Mouse (Mus musculus) limb, embryonic 14.5 days (tissue): ENCODE data around the gene Slc4a8. TPM values are rescaled to one million over a fixed set of nuclear protein-coding genes. Genes with fewer than 3 reads are reported as not detected.
"Not testable (repeated sequence)": the region's sequence is repeated elsewhere in the genome, so short reads cannot be mapped to it uniquely, and the experiment has no call there.

Experiments
- ATAC-seq: fragments of 200-750 bp; cut with Nextera tagmentation; 2 replicates; pipeline ENCODE4 v1.8.0; 2017; ENCODE audit warnings: low read depth, moderate number of reproducible peaks, moderate TSS enrichment; ENCODE audit not compliant: low FRiP score
- DNase-seq: peaks from one replicate; pipeline ENCODE4 v3.0.0-alpha.2; 2015; ENCODE audit warnings: low spot score
- H3K27ac ChIP-seq: fragments of 300-500 bp; sonication (generic); replicated peaks from 2 replicates; pipeline ENCODE4 v1.5.1; 2014; ENCODE audit warnings: low read depth, mild to moderate bottlenecking, low read length, moderate library complexity, mixed read lengths
- H3K27me3 ChIP-seq: fragments of 300-500 bp; sonication (generic); 2 replicates; pipeline ENCODE4 v1.6.1; 2014; ENCODE audit warnings: low read length, mixed read lengths; ENCODE audit not compliant: control insufficient read depth, insufficient read depth
- H3K36me3 ChIP-seq: fragments of 300-500 bp; sonication (generic); 2 replicates; pipeline ENCODE4 v1.6.1; 2014; ENCODE audit warnings: mild to moderate bottlenecking, low read length, moderate library complexity, mixed read lengths; ENCODE audit not compliant: control insufficient read depth, insufficient read depth
- H3K4me1 ChIP-seq: fragments of 300-500 bp; sonication (generic); 2 replicates; pipeline ENCODE4 v1.6.1; 2014; ENCODE audit warnings: antibody characterized with exemption, low read length, mixed read lengths; ENCODE audit not compliant: control insufficient read depth, insufficient read depth
- H3K4me2 ChIP-seq: fragments of 300-500 bp; sonication (generic); replicated peaks from 2 replicates; pipeline ENCODE4 v1.6.1; 2014; ENCODE audit warnings: low read depth, mild to moderate bottlenecking, low read length, moderate library complexity; ENCODE audit not compliant: severe bottlenecking
- H3K4me3 ChIP-seq: fragments of 300-500 bp; sonication (generic); replicated peaks from 2 replicates; pipeline ENCODE4 v1.5.1; 2014; ENCODE audit warnings: low read length
- H3K9ac ChIP-seq: fragments of 300-500 bp; sonication (generic); 2 replicates; pipeline ENCODE4 v1.6.1; 2014; ENCODE audit warnings: mild to moderate bottlenecking, low read depth, low read length, moderate library complexity; ENCODE audit not compliant: severe bottlenecking
- H3K9me3 ChIP-seq: fragments of 300-500 bp; sonication (generic); 2 replicates; pipeline ENCODE4 v1.6.1; 2016; ENCODE audit warnings: low read length; ENCODE audit not compliant: control insufficient read depth
- POLR2A ChIP-seq: fragments of 200-500 bp; IDR thresholded peaks from 2 replicates; pipeline ENCODE4 v1.8.0; 2012; ENCODE audit warnings: inconsistent platforms, mild to moderate bottlenecking, moderate library complexity, borderline replicate concordance; ENCODE audit not compliant: insufficient read depth, insufficient read length; ENCODE audit errors: extremely low read depth
- WGBS: fragments of 180-500 bp; shearing (Covaris S2); extraction: QIAGEN DNeasy Blood & Tissue Kit; methylation state at CpG from one replicate; pipeline ENCODE4 v1.1.7; 2014; 5-methylcytosine and 5-hydroxymethylcytosine counted together
- polyA plus RNA-seq, 2 experiments: library from polyadenylated mRNA; depleted of rRNA in 1 of 2; stranded (reverse) in 1 of 2; unstranded in 1 of 2; fragments of >200 nt; fragmentation: Nextera tagmentation in 1 of 2; extraction: Ambion mirVana in 1 of 2; gene quantifications; 2 replicates each; pipeline versions ENCODE4 v1.2.1 to v1.2.3; 2012 to 2014

The Slc4a8 gene
- polyA plus RNA-seq, 2 experiments: 2.9 to 3.8 TPM

GRCm38 (mm10) chr15:100762649-100763048 is 1.1 kb downstream of the Slc4a8 start:
- no peak for ATAC-seq
- no peak overlapping the region for H3K27ac ChIP-seq

GRCm38 (mm10) chr15:100764163-100764951 is 2.8 kb downstream of the Slc4a8 start:
- H3K4me2 ChIP-seq: no peak overlapping the region
- no peak overlapping the region for H3K4me3 ChIP-seq
- 81% methylated on average over 16 of the region's 16 CpGs for WGBS
- DNase-seq (no peak), ATAC-seq (no peak)
- no peak overlapping the region for H3K27ac ChIP-seq
- TF ChIP-seq POLR2A: no peak
- H3K36me3 ChIP-seq: no peaks in the 10 kb centered on the region
- H3K4me1 ChIP-seq: peaks cover 10% of the 10 kb centered on the region; the same call in 1 of the 2 replicates
- no peaks in the 10 kb centered on the region for H3K27me3 ChIP-seq
- no peak overlapping the region for H3K9ac ChIP-seq
- no peaks in the 10 kb centered on the region for H3K9me3 ChIP-seq

More at GRCm38 (mm10) chr15:100762649-100763048, 1.1 kb downstream of the Slc4a8 start:
- Histone ChIP-seq H3K36me3 (no peaks in the 10 kb centered on the region), H3K4me2 (peak overlapping the region; percentile 93), H3K4me1 (peaks cover 10% of the 10 kb centered on the region; the same call in 1 of the 2 replicates), H3K9me3 (no peaks in the 10 kb centered on the region), H3K9ac (0 out of 2 replicates have a peak overlapping the region, but pooled peaks have one; percentile 58), H3K4me3 (peak overlapping the region; percentile 61), H3K27me3 (no peaks in the 10 kb centered on the region)
- no peak for TF ChIP-seq POLR2A
- no peak for DNase-seq
- 29% methylated on average over 8 of the region's 8 CpGs for WGBS

GRCm38 (mm10) chr15:100766826-100767225 is 5.3 kb downstream of the Slc4a8 start:
- peaks cover 10% of the 10 kb centered on the region; the same call in 1 of the 2 replicates for H3K4me1 ChIP-seq
- H3K27ac ChIP-seq: no peak overlapping the region
- no peak for TF ChIP-seq POLR2A
- ATAC-seq: no peak
- 82% methylated on average over 9 of the region's 9 CpGs for WGBS
- no peak overlapping the region for H3K9ac ChIP-seq
- DNase-seq: no peak
- H3K9me3 ChIP-seq: no peaks in the 10 kb centered on the region
- no peaks in the 10 kb centered on the region for H3K36me3 ChIP-seq
- H3K27me3 ChIP-seq: no peaks in the 10 kb centered on the region
- no peak overlapping the region for H3K4me2 ChIP-seq
- H3K4me3 ChIP-seq: no peak overlapping the region

- ATAC-seq: no peak
- Histone ChIP-seq H3K27ac (no peak overlapping the region), H3K4me2 (no peak overlapping the region), H3K9me3 (no peaks in the 10 kb centered on the region), H3K9ac (no peak overlapping the region), H3K4me3 (no peak overlapping the region), H3K4me1 (no peaks in the 10 kb centered on the region), H3K36me3 (no peaks in the 10 kb centered on the region), H3K27me3 (no peaks in the 10 kb centered on the region)
- no peak for DNase-seq
- no peak for TF ChIP-seq POLR2A
- 86% methylated on average over 13 of the region's 13 CpGs for WGBS
Measured at GRCm38 (mm10) chr15:100767851-100768250, 6.3 kb downstream of the Slc4a8 start.

GRCm38 (mm10) chr15:100769023-100769422 is 7.5 kb downstream of the Slc4a8 start:
- not testable (repeated sequence) for H3K9me3 ChIP-seq, DNase-seq, H3K9ac ChIP-seq, H3K27me3 ChIP-seq, H3K4me2 ChIP-seq, H3K4me1 ChIP-seq, H3K4me3 ChIP-seq, ATAC-seq, H3K27ac ChIP-seq, H3K36me3 ChIP-seq
- WGBS: 91% methylated on average over 4 of the region's 4 CpGs
